Mouse (Mus musculus) layer of hippocampus, adult 18-20 months (tissue): ENCODE results near the gene Zfp143. TPM values are rescaled to one million over a fixed set of nuclear protein-coding genes. Genes with fewer than 3 reads are reported as not detected.
"Not testable (repeated sequence)": the region's sequence is repeated elsewhere in the genome, so short reads cannot be mapped to it uniquely, and the experiment has no call there.

ENCODE experiments used
- DNase-seq, 2 experiments: peaks; one replicate each; pipeline ENCODE4 v3.0.0; 2022; ENCODE audit warnings: low spot score in 2 of 2
- total RNA-seq, 2 experiments: library from RNA; stranded (reverse); gene quantifications; 2 replicates each; pipeline ENCODE4 v1.2.3; 2021

The Zfp143 gene
- total RNA-seq, 2 experiments from 2014 or later = 9.8 to 11.7 TPM

DNA sequence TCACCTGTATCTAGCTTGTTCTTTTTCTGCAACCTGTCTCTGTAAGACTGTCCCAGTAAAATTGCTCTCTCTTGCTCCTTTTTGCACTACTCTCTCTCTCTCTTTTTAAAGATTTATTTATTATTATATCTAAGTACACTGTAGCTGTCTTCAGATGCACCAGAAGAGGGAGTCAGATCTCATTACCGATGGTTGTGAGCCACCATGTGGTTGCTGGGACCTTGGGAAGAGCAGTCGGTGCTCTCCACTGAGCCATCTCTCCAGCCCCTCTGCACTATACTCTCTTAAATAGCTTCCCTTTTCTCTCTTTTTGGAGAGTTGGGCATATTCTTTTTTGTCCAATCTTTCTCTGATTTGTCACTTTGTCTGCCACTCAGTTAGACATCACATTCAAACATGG is 71.3 kb downstream of the Zfp143 start:
- DNase-seq = not testable (repeated sequence)

GRCm38 (mm10) chr7:110133988-110134387 is 73.0 kb downstream of the Zfp143 start:
- DNase-seq = no peak

DNA sequence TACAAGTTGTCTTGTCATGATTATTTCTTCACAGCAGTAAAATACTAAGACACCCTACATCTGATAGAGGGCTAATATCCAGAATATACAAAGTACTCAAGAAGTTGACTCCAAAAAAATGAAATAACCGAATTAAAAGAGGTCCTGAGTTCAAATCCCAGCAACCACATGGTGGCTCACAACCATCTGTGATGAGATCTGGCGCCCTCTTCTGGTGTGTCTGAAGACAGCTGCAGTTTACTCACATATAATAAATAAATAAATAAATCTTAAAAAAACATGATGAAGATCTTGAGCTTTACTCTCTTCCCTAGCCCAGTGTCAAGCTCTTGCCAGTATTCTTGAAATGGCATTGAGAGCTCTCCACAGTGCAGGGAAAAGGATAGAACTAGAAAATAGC is 77.5 kb downstream of the Zfp143 start:
- no peak for DNase-seq

GRCm38 (mm10) chr7:110143863-110144262 is 82.8 kb downstream of the Zfp143 start:
- DNase-seq = no peak

Other genes starting within 250 kb of the Zfp143 start
- gene Scube2, start 195.5 kb upstream of the Zfp143 start, total RNA-seq = 1 to 10 TPM; 1.3 to 1.4 TPM
- 100 to 1,000 TPM; 215 to 216 TPM for gene Dennd5a, start 100.7 kb upstream of the Zfp143 start, total RNA-seq
- 10 to 100 TPM; 47.0 to 49.1 TPM for gene Tmem41b, start 74.3 kb upstream of the Zfp143 start, total RNA-seq
- 100 to 1,000 TPM in 1 of 2 experiments, 10 to 100 TPM in 1; 93.8 to 104 TPM for gene Ipo7, start 42.9 kb upstream of the Zfp143 start, total RNA-seq
- 10 to 100 TPM; 22.0 to 22.5 TPM for gene Wee1, start 60.8 kb downstream of the Zfp143 start, total RNA-seq
- 1 to 10 TPM; 8.6 to 9.7 TPM for gene Swap70, start 160.5 kb downstream of the Zfp143 start, total RNA-seq